ENCODE assay signal across 1 mouse cellular context in genomic region chr19:5589159-5589558, GRCm38 (mm10).
A peak's percentile ranks its signal among the peaks of the same experiment; 100 is the strongest.
TF ChIP-seq lines count a peak whose summit lies in the region.

No protein-coding gene starts in this region.

TF ChIP-seq in MEL, 35 proteins besides CTCF, POLR2A, EP300 and RAD21:
- peak; percentile 40; the same call in 1 of the 2 replicates for TF ChIP-seq ZC3H11A (IDR thresholded peaks at IDR 0.05; ENCODE audit: low read depth, low read length)
- TF ChIP-seq SMC3 (IDR thresholded peaks at IDR 0.05; ENCODE audit: low read depth, low read length) = peak; percentile 74
- no peak for TF ChIP-seq NELFE (IDR thresholded peaks at IDR 0.05; ENCODE audit: low read depth, low read length)
- TF ChIP-seq GABPA (IDR thresholded peaks at IDR 0.05; ENCODE audit: low read depth, low read length) = no peak
